Mouse (Mus musculus): ENCODE results near the gene Rhox10. TPM values are rescaled to one million over a fixed set of nuclear protein-coding genes. Genes with fewer than 3 reads are reported as not detected.
"Not testable (repeated sequence)": the region's sequence is repeated elsewhere in the genome, so short reads cannot be mapped to it uniquely, and the experiment has no call there.

The Rhox10 gene
- polyA plus RNA-seq (2015; fragmentation: Nextera tagmentation; extraction: Ambion mirVana), result not detected in 2 replicates

DNA sequence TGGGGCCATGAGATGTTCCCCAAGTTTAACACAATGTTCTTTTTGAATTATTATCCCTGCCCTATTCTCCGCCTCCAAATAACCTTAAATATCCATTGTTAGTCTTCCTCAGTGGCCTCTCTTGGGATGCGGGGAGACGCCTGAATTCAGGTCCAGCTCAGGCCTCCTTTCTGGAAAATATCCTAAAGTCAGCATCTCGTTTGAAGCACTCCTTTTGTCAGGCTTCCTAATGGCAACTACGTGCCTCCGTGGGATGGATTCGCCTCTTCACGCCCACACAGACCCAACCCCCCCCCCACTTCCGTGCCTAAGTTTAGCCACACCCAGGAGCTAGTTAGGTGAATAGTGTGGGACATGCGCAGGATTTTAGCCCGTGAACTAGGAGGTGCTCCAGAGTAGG is at the start of gene Rhox10:
TSS of gene Rhox10 (plus strand) at position 301 of the 400 bp plus-strand sequence.
- no peak within 1 kb of the TSS for H3K27ac ChIP-seq
- no peak for ATAC-seq
- 90% methylated on average over 11 of the region's 11 CpGs for WGBS
- no peaks in the 10 kb centered on the region for H3K27me3 ChIP-seq
- no peaks in the 10 kb centered on the region for H3K36me3 ChIP-seq
- H3K9ac ChIP-seq (replicated peaks), result no peak within 1 kb of the TSS
- H3K9me3 ChIP-seq, result no peaks in the 10 kb centered on the region
- H3K4me2 ChIP-seq (replicated peaks), result no peak within 1 kb of the TSS
- no peaks in the 10 kb centered on the region for H3K4me1 ChIP-seq (replicated peaks)
- no peak within 1 kb of the TSS for H3K4me3 ChIP-seq (replicated peaks)

- not testable (repeated sequence) for H3K27ac ChIP-seq; H3K36me3 ChIP-seq; H3K4me1 ChIP-seq (replicated peaks); H3K9ac ChIP-seq (replicated peaks); ATAC-seq; H3K4me3 ChIP-seq (replicated peaks); H3K9me3 ChIP-seq; H3K4me2 ChIP-seq (replicated peaks); H3K27me3 ChIP-seq
These were observed 47.7 kb upstream of the Rhox10 start, which contains the start of gene Btg1-ps1 for GRCm38 (mm10) chrX:38018597-38018996. Btg1-ps1 (minus strand) TSS chrX:38018815.

DNA sequence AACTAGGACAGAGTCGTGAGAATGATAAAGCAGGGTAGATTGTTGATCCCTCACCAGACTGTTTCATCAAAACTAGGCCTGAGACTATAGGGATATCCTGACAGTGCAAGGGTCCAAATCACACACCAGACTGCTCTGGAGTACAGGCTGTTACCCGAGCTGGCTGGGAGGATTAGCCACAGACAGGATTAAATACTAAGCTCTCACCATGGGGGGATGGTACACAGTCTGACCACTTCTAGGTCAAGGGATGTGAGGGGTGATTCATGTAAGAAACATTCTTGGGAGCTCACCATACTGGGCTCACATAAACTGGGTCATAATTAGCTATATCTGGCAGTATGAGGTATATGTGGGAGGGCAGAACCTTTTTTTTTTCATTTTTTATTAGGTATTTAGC is 32.4 kb upstream of the Rhox10 start:
- Histone ChIP-seq H3K4me3 (replicated peaks) (no peak overlapping the region), H3K27me3 (no peaks in the 10 kb centered on the region), H3K4me1 (replicated peaks) (no peaks in the 10 kb centered on the region), H3K27ac (no peak overlapping the region), H3K36me3 (no peaks in the 10 kb centered on the region), H3K9ac (replicated peaks) (no peak overlapping the region), H3K4me2 (replicated peaks) (no peak overlapping the region), H3K9me3 (no peaks in the 10 kb centered on the region)
- no peak for ATAC-seq
- WGBS, result 47% methylated on average over 2 of the region's 2 CpGs

- Histone ChIP-seq H3K36me3 (no peaks in the 10 kb centered on the region), H3K4me1 (replicated peaks) (no peaks in the 10 kb centered on the region), H3K9me3 (no peaks in the 10 kb centered on the region), H3K27ac (no peak overlapping the region), H3K9ac (replicated peaks) (no peak overlapping the region), H3K4me2 (replicated peaks) (no peak overlapping the region), H3K4me3 (replicated peaks) (no peak overlapping the region), H3K27me3 (no peaks in the 10 kb centered on the region)
- ATAC-seq, result no peak
- 89% methylated on average over 5 of the region's 5 CpGs for WGBS
These were observed 26.6 kb upstream of the Rhox10 start for GRCm38 (mm10) chrX:38039666-38040065.

- ATAC-seq; H3K36me3 ChIP-seq; H3K4me3 ChIP-seq (replicated peaks); H3K4me1 ChIP-seq (replicated peaks); H3K4me2 ChIP-seq (replicated peaks); H3K27ac ChIP-seq; H3K9me3 ChIP-seq; H3K27me3 ChIP-seq; H3K9ac ChIP-seq (replicated peaks): not testable (repeated sequence)
These were observed 23.3 kb upstream of the Rhox10 start, which contains the start of gene Btg1-ps2 for GRCm38 (mm10) chrX:38043014-38043413. Btg1-ps2 (minus strand) TSS chrX:38043114.

DNA sequence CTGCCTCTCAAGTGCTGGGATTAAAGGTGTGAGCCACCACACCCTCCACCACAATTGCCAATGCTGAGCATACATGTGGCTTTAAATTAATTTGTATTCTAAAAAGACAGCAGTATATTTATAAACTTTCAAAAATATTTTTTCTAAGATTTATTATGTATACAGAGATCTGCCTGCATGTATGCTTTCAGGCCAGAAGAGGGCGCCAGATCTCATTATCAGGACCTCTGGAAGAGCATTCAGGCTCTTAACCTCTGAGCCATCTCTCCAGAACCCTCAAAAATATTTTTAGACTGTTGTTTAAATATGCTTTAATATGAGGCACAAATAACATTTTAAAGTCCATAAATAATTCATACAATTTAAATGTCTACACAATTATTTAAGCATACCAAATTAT is 4.7 kb upstream of the Rhox10 start:
- ATAC-seq, result no peak
- Histone ChIP-seq H3K4me3 (replicated peaks) (no peak overlapping the region), H3K4me1 (replicated peaks) (no peaks in the 10 kb centered on the region)

GRCm38 (mm10) chrX:38084226-38084625 is 18.0 kb downstream of the Rhox10 start:
- no peak overlapping the region for H3K4me3 ChIP-seq (replicated peaks)
- 17% methylated on average over 12 of the region's 12 CpGs for WGBS
- H3K36me3 ChIP-seq, result no peaks in the 10 kb centered on the region
- H3K4me2 ChIP-seq (replicated peaks), result no peak overlapping the region
- peak; percentile 40; the same call in 1 of the 2 replicates for ATAC-seq
- no peaks in the 10 kb centered on the region for H3K9me3 ChIP-seq
- no peak overlapping the region for H3K27ac ChIP-seq
- no peaks in the 10 kb centered on the region for H3K4me1 ChIP-seq (replicated peaks)
- H3K9ac ChIP-seq (replicated peaks), result no peak overlapping the region
- no peaks in the 10 kb centered on the region for H3K27me3 ChIP-seq

More for the DNA sequence above, 4.7 kb upstream of the Rhox10 start:
- 4% methylated on average over 1 of the region's 1 CpGs for WGBS
- Histone ChIP-seq H3K9ac (replicated peaks) (no peak overlapping the region), H3K27me3 (no peaks in the 10 kb centered on the region), H3K27ac (no peak overlapping the region), H3K4me2 (replicated peaks) (no peak overlapping the region), H3K36me3 (no peaks in the 10 kb centered on the region), H3K9me3 (no peaks in the 10 kb centered on the region)

DNA sequence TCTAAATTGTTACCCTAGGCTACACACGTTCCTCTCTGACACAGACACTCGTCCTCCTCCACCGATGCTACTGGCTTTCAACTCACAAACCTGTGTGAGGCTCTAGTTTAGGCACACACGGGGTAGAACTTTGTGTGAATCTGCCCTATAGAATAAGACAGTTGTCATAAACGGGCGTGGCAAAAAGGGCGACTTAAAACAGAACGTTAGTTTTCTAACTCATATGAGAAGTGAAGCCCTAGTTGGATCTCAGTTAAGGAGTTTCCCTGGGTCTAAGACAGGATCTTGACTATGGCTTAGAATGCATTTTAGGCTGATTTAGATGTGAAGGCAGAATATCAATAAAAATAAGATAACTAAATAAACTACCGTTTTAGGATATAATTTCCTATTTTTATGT is 18.8 kb downstream of the Rhox10 start, which contains the start of gene Rhox11:
TSS of gene Rhox11 (minus strand) at position 101 of the 400 bp plus-strand sequence.
- H3K9me3 ChIP-seq, result no peaks in the 10 kb centered on the region
- no peaks in the 10 kb centered on the region for H3K4me1 ChIP-seq (replicated peaks)
- 89% methylated on average over 9 of the region's 9 CpGs for WGBS
- no peak within 1 kb of the TSS for H3K9ac ChIP-seq (replicated peaks)
- no peak within 1 kb of the TSS for H3K4me3 ChIP-seq (replicated peaks)
- no peak for ATAC-seq
- no peak within 1 kb of the TSS for H3K4me2 ChIP-seq (replicated peaks)
- H3K27ac ChIP-seq, result no peak within 1 kb of the TSS
- no peaks in the 10 kb centered on the region for H3K36me3 ChIP-seq
- no peaks in the 10 kb centered on the region for H3K27me3 ChIP-seq

DNA sequence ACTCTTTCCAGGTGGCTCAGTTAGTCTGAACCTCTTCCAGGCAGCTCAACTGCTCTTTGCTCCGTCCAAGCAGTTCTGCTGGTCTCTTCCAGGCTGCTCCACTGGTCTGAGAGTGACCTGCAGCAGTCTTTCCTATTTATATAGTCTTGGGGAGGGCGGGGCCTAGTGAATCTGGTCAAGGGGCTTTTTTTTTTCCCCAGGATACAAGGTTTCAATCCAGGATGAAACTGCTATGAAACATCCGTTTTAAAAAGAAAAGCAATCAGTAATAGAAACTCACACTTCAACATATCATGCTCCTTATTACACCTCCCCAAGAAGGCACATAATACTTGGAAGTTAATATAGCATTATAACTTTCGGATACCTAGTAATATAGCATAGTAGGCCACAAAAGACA is 44.5 kb downstream of the Rhox10 start, which contains the start of gene Rhox12:
TSS of gene Rhox12 (minus strand) at position 101 of the 400 bp plus-strand sequence.
- Histone ChIP-seq H3K27ac (no peak within 1 kb of the TSS), H3K9ac (replicated peaks) (no peak within 1 kb of the TSS), H3K4me3 (replicated peaks) (no peak within 1 kb of the TSS), H3K36me3 (no peaks in the 10 kb centered on the region), H3K27me3 (no peaks in the 10 kb centered on the region), H3K4me2 (replicated peaks) (no peak within 1 kb of the TSS), H3K4me1 (replicated peaks) (no peaks in the 10 kb centered on the region), H3K9me3 (no peaks in the 10 kb centered on the region)
- ATAC-seq, result no peak
- 72% methylated on average over 4 of the region's 4 CpGs for WGBS

GRCm38 (mm10) chrX:38120982-38121381 is 54.7 kb downstream of the Rhox10 start, which contains the start of gene Rhox13:
Rhox13 (plus strand) TSS chrX:38121219.
- no peaks in the 10 kb centered on the region for H3K36me3 ChIP-seq
- no peaks in the 10 kb centered on the region for H3K27me3 ChIP-seq
- WGBS, result 94% methylated on average over 20 of the region's 20 CpGs
- no peak within 1 kb of the TSS for H3K4me2 ChIP-seq (replicated peaks)
- no peak within 1 kb of the TSS for H3K4me3 ChIP-seq (replicated peaks)
- no peak for ATAC-seq
- H3K4me1 ChIP-seq (replicated peaks), result no peaks in the 10 kb centered on the region
- no peak within 1 kb of the TSS for H3K27ac ChIP-seq
- H3K9me3 ChIP-seq, result 0 out of 2 replicates have a peak, but pooled peaks cover 12% of the 10 kb centered on the region
- H3K9ac ChIP-seq (replicated peaks), result no peak within 1 kb of the TSS

Other genes starting within 250 kb of the Rhox10 start
- gene Rhox6, start 239.6 kb upstream of the Rhox10 start, polyA plus RNA-seq (2015; fragmentation: Nextera tagmentation; extraction: Ambion mirVana), result not detected in 2 replicates
- gene Rhox7a, start 234.8 kb upstream of the Rhox10 start, polyA plus RNA-seq (2015; fragmentation: Nextera tagmentation; extraction: Ambion mirVana), result not detected in 2 replicates
- gene Rhox8, start 187.5 kb upstream of the Rhox10 start, polyA plus RNA-seq (2015; fragmentation: Nextera tagmentation; extraction: Ambion mirVana), result not detected in 2 replicates
- gene Rhox7b, start 169.2 kb upstream of the Rhox10 start, polyA plus RNA-seq (2015; fragmentation: Nextera tagmentation; extraction: Ambion mirVana), result not detected in 2 replicates
- not detected in 2 replicates for gene Rhox9, start 164.7 kb upstream of the Rhox10 start, polyA plus RNA-seq (2015; fragmentation: Nextera tagmentation; extraction: Ambion mirVana)
- not detected in 2 replicates for gene Btg1-ps1, start 47.7 kb upstream of the Rhox10 start, polyA plus RNA-seq (2015; fragmentation: Nextera tagmentation; extraction: Ambion mirVana)
- gene Btg1-ps2, start 23.4 kb upstream of the Rhox10 start, polyA plus RNA-seq (2015; fragmentation: Nextera tagmentation; extraction: Ambion mirVana), result not detected in 2 replicates
- not detected in 2 replicates for gene Rhox11, start 18.7 kb downstream of the Rhox10 start, polyA plus RNA-seq (2015; fragmentation: Nextera tagmentation; extraction: Ambion mirVana)
- not detected in 2 replicates for gene Rhox12, start 44.4 kb downstream of the Rhox10 start, polyA plus RNA-seq (2015; fragmentation: Nextera tagmentation; extraction: Ambion mirVana)
- not detected in 2 replicates for gene Rhox13, start 54.7 kb downstream of the Rhox10 start, polyA plus RNA-seq (2015; fragmentation: Nextera tagmentation; extraction: Ambion mirVana)
- 6.0 and 6.6 TPM in 2 replicates for gene Zbtb33, start 123.3 kb downstream of the Rhox10 start, polyA plus RNA-seq (2015; fragmentation: Nextera tagmentation; extraction: Ambion mirVana)
- gene Tmem255a, start 186.0 kb downstream of the Rhox10 start, polyA plus RNA-seq (2015; fragmentation: Nextera tagmentation; extraction: Ambion mirVana), result 17.5 and 21.9 TPM in 2 replicates
- gene Atp1b4, start 249.7 kb downstream of the Rhox10 start, polyA plus RNA-seq (2015; fragmentation: Nextera tagmentation; extraction: Ambion mirVana), result not detected in 2 replicates